Mouse (Mus musculus): ENCODE data around the gene Kcne2. TPM values are rescaled to one million over a fixed set of nuclear protein-coding genes. Genes with fewer than 3 reads are reported as not detected.

Gene Kcne2
- total RNA-seq (2014; fragmentation: Nextera tagmentation) (not detected in 2 replicates), total RNA-seq (2017) (not detected in 2 replicates)

DNA sequence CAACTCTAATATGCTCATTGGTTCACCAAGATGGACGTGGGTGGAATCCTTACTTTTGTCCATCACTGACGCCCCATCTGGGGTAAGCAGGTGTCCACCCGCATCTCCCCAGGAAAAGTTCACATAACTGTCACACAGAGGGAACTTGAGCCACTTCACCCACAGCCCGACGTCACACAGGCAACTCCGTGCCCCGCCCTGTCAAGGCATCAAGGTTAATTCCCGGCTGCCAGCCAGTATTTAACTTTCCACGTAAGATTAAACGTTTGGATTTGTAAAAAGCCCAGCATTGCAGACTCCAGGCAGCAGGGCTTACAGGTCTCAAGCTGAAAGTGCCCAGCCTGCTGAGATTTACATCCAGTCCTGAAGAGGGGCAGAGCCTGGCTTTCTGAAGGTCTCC lies at the start of gene Kcne2:
TSS of gene Kcne2 (plus strand) at position 289 of the 400 bp plus-strand sequence.
- ATAC-seq (replicated peaks; ENCODE audit: low FRiP score, low TSS enrichment, poor library complexity, severe bottlenecking): no peak

DNA sequence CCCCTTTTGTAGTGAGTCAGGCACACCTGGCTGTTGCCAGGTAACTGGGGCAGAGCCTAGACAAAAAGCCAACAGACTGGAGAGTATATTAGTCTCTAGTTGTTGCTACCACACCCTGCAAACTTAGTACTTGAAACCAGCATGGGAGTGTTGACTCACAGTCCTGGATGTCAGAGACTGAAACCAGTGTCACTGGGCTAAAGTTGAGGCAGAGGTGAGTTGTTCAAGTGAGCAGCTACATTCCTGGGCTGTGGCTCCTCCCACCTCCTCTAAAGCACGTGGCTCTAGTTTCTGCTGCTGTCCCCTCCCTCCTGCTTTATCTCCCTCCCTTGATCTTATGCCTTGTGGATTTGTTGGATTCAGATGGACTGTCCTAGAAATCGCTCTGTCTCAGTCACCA lies 46.3 kb upstream of the Kcne2 start:
- no peak for ATAC-seq (replicated peaks; ENCODE audit: low FRiP score, low TSS enrichment, poor library complexity, severe bottlenecking)

- ATAC-seq (replicated peaks; ENCODE audit: low FRiP score, low TSS enrichment, poor library complexity, severe bottlenecking): no peak
Observed at GRCm38 (mm10) chr16:92246974-92247373, 45.2 kb upstream of the Kcne2 start.

DNA sequence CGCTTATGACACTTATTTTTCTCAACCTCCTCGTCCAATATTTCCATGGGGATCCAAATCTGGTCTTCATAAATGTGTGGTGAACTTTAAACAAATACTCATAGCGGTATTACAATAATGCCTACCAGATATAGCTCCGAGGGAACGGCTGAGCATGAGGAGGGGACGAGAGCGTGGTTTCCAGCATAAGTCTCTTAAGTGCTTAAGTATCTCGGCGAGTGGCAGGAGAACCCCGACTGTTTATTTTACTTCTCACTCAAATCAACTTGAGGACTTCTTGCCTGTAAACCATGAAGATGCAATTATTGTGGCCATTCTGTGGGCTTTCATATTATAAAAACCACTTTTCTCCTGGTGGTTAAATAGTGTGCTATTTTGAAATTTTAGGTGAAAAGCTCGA lies 44.5 kb upstream of the Kcne2 start:
- ATAC-seq (replicated peaks; ENCODE audit: low FRiP score, low TSS enrichment, poor library complexity, severe bottlenecking): no peak

- no peak for ATAC-seq (replicated peaks; ENCODE audit: low FRiP score, low TSS enrichment, poor library complexity, severe bottlenecking)
Observed at GRCm38 (mm10) chr16:92249681-92250080, 42.5 kb upstream of the Kcne2 start.

- ATAC-seq (replicated peaks; ENCODE audit: low FRiP score, low TSS enrichment, poor library complexity, severe bottlenecking): no peak
Observed at GRCm38 (mm10) chr16:92250452-92250851, 41.7 kb upstream of the Kcne2 start.

DNA sequence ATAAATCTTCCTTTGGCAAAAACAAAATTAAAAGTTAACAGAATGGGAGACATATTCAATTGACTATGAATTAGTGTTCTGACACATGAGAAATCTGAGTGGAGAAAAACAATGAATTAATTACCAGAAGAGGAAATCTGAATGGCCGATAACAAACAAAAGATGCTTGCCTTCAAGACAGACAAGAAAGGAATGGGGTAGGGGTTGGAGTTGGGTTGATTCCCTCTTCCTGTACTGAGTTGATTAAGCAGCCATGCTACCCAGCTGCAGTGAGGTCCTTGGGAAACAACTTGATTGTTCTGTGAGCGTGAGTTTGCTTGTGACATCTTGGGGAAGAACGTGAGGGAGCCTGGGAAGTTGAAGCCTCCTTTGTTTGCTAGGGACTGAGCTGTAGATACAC lies 37.9 kb upstream of the Kcne2 start:
- no peak for ATAC-seq (replicated peaks; ENCODE audit: low FRiP score, low TSS enrichment, poor library complexity, severe bottlenecking)

- ATAC-seq (replicated peaks; ENCODE audit: low FRiP score, low TSS enrichment, poor library complexity, severe bottlenecking): no peak
Observed at GRCm38 (mm10) chr16:92267861-92268260, 24.3 kb upstream of the Kcne2 start.

- ATAC-seq (replicated peaks; ENCODE audit: low FRiP score, low TSS enrichment, poor library complexity, severe bottlenecking): no peak
Observed at GRCm38 (mm10) chr16:92274516-92274915, 17.7 kb upstream of the Kcne2 start.

DNA sequence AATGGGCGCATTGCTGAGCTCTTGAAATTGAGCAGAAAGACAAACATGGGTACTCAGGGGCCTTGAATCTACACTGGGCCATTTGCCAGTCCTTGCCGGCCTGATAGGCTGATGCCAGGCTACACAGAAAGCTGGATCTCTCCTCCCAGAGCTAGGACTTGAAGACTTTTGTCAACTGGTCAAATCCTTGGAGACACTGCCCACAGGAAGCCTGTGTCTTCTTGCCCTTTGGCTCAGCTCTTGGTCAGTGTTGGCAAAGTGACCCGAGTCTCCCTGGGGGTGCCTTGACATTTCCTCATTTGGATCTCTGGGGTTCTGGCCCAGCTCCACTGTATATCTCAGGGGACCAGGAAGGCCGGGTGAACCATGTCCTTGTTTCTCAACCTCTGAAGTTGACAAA lies 16.7 kb upstream of the Kcne2 start:
- ATAC-seq (replicated peaks; ENCODE audit: low FRiP score, low TSS enrichment, poor library complexity, severe bottlenecking): no peak

- no peak for ATAC-seq (replicated peaks; ENCODE audit: low FRiP score, low TSS enrichment, poor library complexity, severe bottlenecking)
Observed at GRCm38 (mm10) chr16:92282671-92283070, 9.5 kb upstream of the Kcne2 start.

DNA sequence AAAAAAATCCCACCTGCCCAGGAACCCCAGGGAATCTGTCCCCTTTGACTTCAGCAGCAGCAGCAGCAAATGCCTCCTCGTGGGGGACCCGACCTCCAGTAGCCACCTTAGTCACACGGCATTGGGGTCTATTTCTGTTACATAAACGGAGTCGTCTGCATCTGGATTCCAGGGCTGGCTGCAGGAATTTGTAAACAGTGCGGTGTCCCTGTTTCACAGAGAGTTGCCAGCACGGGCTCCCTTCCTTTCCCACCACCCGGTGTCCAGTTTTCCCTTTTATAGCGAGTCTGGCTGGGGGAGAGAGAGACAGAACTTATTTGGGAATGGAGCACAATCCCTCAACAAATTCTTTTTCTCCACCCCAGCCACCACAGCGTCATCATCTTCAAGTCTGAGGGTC lies 7.1 kb upstream of the Kcne2 start:
- ATAC-seq (replicated peaks; ENCODE audit: low FRiP score, low TSS enrichment, poor library complexity, severe bottlenecking): no peak

DNA sequence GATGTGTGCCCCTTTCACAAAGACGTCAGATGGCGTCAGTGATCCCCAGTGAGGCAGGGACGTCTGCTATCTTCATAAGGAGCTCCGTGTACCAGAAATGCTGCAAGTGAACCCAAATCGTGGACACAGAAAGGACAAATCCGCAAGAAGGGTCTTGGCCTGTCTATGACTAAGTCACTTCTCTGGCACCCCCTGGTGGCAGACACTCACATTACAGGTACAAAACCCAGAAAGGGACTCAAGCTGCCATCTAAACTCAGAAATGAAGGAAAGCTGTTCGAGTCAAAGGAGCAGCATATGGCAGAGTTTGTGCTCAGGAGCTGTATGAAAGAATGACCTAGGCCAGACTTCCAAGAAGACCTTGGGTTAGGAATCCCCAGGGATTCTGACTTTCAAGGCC lies 5.6 kb upstream of the Kcne2 start:
- ATAC-seq (replicated peaks; ENCODE audit: low FRiP score, low TSS enrichment, poor library complexity, severe bottlenecking): peak; percentile 48; the same call in 1 of the 2 replicates

DNA sequence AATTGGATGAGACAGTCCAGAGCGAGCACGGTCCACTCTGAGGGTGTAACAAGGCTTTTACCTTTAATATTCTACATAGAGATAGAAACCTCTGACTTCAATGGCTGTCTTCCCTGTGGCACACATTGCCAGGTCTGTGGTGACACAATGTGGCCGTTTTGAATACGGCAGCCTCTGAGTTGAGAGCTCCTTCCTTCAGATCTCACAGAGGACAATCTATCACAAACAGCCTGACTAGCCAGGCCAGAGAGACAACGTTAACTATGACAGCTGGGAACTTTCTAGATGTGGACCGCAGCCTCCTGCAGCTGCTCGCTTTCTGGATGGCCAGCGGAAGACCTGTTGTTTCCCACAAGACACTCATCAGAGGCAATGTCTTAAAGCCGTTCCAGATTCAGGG lies 3.4 kb upstream of the Kcne2 start:
- no peak for ATAC-seq (replicated peaks; ENCODE audit: low FRiP score, low TSS enrichment, poor library complexity, severe bottlenecking)

DNA sequence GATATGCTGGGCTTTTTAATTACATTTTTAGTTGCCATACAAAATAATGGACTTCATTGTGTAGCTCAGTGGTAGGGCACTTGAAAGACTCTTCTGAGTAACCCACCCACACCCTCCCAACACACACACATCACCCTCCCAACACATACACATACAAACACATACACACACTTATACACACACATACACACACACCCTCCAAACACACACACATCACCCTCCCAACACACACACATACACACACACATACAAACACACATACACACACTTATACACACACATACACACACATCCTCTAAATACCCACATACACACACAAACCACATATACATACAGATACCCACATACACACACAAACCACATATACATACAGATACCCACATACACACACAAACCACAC lies 2.1 kb upstream of the Kcne2 start:
- no peak for ATAC-seq (replicated peaks; ENCODE audit: low FRiP score, low TSS enrichment, poor library complexity, severe bottlenecking)

DNA sequence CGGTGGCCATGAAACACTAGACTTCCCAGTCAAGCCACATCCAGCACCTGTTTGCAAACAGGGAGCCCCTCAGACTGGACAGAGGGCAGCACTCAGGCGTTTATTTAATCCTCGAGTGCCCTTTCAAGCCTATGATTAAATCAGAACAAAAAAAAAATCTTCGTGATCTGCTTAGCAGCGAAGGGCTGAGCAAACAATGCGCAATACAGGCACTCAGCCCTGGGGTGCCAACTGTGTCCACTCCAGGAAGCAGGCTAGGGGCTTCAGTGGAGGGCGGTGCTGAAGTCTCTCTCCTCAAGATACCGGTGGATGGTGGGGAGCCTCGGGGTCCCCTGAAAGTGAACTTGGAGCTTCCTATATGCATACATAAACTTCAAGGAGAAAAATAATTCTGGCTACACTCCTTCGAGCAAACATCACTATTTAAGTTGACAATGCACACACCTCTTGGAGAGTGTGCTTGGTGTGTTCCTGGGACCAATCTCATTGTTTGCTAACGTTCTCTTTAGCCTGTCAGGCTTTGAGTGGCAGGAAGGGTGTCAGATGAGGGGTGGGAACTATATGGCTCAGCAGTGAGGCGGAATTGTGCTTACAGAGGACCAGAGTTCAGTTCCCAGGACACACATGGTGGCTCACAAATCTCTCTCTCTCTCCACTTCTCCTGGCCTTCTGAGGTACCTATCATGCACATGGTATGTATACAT lies 2.2 kb downstream of the Kcne2 start:
- ATAC-seq (replicated peaks; ENCODE audit: low FRiP score, low TSS enrichment, poor library complexity, severe bottlenecking): no peak

DNA sequence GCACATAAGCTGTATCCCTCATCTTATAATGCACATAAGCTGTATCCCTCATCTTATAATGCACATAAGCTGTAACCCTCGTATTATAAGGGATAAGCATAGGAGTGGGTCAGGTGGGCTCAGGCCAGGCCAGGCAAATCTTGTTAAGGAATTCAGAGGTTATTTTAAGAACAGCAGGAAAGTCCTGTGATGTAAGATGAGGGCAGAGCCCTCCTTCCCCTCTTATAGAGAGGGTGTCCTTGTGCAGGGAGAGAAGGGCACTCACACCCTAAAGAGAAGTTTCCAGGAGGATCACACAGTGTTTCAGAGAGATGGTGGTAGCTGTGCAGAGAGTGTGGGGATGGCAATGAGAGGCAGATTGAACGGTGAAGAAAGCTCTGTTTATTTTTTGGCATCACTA lies 3.1 kb downstream of the Kcne2 start:
- no peak for ATAC-seq (replicated peaks; ENCODE audit: low FRiP score, low TSS enrichment, poor library complexity, severe bottlenecking)

DNA sequence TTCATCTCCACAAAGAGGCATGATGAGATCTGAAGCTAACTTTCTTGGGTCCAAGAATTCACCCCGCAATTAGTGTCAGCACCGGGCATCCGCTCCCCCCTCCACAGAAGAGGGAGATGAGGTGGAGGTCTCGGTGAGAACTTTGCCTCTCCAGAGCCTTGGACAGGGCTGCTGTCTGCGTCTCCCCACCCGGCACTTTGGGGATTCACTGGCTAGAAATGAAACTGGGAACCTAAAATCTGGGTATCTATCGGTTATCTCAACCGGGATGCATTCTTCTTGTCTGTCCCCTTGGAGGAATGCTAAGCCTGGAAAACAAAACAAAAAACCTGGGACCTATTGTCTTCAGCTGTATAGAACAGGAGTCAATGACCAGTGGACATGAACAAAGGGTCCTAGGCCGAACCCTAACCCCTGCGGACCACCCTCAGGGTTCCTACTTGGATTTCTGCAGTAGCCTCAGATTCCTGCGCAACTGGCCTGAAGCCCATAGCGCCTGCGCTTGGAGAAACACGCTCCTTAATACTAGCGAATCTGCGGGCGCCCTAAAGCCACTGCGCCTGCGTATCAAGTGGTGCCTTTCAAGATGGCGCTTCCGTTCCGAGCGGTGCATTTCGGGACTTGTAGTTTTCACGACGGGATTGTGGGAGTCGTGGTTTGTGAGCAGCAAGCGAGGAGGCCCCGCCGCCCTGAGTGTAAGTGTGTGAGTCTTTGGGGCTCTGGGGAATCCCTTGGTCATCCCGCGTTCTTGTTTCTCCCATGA lies 8.6 kb downstream of the Kcne2 start, which contains the start of gene Smim11:
TSS of gene Smim11 (plus strand) at position 638 of the 763 bp plus-strand sequence.
- ATAC-seq (replicated peaks; ENCODE audit: low FRiP score, low TSS enrichment, poor library complexity, severe bottlenecking): peak; percentile 85

DNA sequence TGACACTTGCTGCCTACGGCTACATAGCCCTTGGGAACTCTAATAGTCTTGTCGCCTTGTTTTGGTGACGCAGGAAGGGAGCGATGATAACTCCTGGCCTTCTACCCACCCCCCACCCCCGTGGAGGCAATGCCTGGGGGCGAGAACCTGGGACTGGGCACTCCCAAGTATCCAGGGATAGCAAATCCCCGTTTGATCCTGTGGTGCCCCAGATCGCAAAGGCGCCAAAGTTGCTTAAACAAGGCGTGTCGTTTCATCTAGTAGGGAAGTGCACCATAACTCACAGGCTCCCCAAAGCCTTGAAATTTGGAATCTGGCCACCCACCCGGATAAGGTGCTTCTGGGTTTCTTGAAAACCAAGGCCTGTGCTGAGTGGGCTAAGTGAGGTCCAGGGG lies 9.2 kb downstream of the Kcne2 start:
- peak; percentile 39 for ATAC-seq (replicated peaks; ENCODE audit: low FRiP score, low TSS enrichment, poor library complexity, severe bottlenecking)

DNA sequence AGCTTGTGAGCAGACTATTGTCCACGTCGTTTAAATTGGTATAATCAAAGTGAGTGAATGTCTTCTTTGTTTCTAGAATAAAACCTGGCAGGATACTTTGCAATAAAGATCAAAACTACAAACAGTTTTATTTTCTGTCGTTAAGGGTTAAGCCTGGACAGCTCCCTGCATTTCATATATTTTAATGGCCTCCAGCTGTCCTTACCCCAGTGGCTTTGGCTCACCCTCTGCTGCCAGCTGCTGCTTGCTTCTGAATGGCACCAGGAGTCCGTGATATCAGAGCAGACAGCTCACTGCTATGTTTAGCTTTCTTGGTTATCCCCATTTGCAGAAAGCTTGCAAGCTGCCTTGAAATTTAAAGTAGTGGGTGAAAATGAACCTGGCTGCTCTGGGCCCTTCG lies 9.8 kb downstream of the Kcne2 start:
- peak; percentile 57; the same call in 1 of the 2 replicates for ATAC-seq (replicated peaks; ENCODE audit: low FRiP score, low TSS enrichment, poor library complexity, severe bottlenecking)

DNA sequence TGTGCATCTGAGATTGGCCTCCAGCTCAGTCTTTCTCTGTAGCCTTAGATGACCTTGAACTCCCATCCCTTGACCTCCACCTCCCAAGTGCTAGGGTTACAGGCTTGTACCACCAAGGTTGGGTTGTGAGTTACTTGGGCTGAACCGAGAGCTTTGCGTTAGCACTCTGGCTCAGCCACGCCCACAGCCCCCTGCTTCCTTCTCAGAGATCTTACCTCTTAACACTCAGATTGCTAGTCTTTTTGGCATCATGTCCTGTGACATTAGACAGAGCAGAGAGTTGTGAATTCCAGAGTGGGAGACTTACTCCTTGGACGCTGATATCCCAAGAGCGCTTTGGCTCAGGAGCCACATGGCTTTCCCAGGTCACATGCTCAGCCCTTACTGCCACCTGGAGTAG lies 10.3 kb downstream of the Kcne2 start:
- no peak for ATAC-seq (replicated peaks; ENCODE audit: low FRiP score, low TSS enrichment, poor library complexity, severe bottlenecking)

Data from megakaryocyte-erythroid progenitor cell, adult 5-6 weeks (primary cell).